Comparison of ENCODE assay signal across 11 mouse cellular contexts in the genomic region with DNA sequence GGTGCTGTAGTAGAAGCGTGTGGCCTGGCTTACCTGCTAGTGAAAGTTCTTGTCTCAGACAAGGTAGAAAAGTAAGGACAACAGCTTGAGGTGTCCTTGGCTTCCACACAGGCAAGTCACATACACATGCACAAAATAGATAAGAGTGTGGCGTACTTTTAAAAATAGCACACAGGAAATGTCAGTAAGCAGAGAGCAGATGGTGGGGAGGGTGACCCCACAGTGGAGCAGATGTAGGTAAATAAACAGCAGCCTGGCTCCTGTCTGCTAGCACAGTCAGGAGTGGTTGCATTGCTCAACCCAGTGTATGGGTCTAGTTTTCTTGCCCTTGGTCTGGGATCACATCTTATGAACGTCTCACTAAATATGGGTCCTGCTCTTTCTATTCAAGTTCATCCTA. TPM values are rescaled to one million over a fixed set of nuclear protein-coding genes. Genes with fewer than 3 reads are reported as not detected.
DNase-seq lines count a peak whose midpoint lies in the region; ATAC-seq lines count a peak whose summit lies in the region.
"Had no signal": no experiment of that assay in that cellular context is flagged by ENCODE, and none has a peak within 500 bp of the region (broad histone marks: within the 10 kb centered on the region; RNA-seq: fewer than 3 reads in every experiment).

No protein-coding gene starts in this region.

- H3K4me3 ChIP-seq in megakaryocyte, embryonic 14.5 days (replicated peaks), result peak overlapping the region; percentile 84
- H3K4me3 ChIP-seq: erythroblast, embryonic 14.5 days had no signal

- H3K9me3 ChIP-seq in megakaryocyte, embryonic 14.5 days, result no peaks in the 10 kb centered on the region

- peaks cover 94% of the 10 kb centered on the region for H3K36me3 ChIP-seq in megakaryocyte, embryonic 14.5 days (replicated peaks; ENCODE audit: low read length)

- peaks cover 72% of the 10 kb centered on the region for H3K4me1 ChIP-seq in megakaryocyte, embryonic 14.5 days

- no peaks in the 10 kb centered on the region for H3K27me3 ChIP-seq in megakaryocyte, embryonic 14.5 days (replicated peaks)

- no peak for ATAC-seq in megakaryocyte, adult 5-6 weeks (ENCODE audit: poor library complexity, severe bottlenecking)
- ATAC-seq in granulocyte monocyte progenitor cell, adult 5-6 weeks (replicated peaks; ENCODE audit: poor library complexity, severe bottlenecking), result 0 out of 2 replicates have a peak, but pooled peaks have one; percentile 23

- peak; percentile 23 for DNase-seq in liver
- peak; percentile 24 to 56 for DNase-seq in thymus, postnatal 36 days
- DNase-seq in frontal cortex, postnatal 10 days (ENCODE audit: low spot score in 2 of 2), result no peak
- DNase-seq in kidney, postnatal 25 days, result no peak
- DNase-seq: adrenal gland, postnatal 14 days; cerebellum, adult 2 months; left cerebral cortex, postnatal 4 days had no signal

RNA-seq across cellular contexts. Expression of gene Spata2, which starts 17.8 kb away (rescaled TPM):
- polyA plus RNA-seq in megakaryocyte, embryonic 14.5 days (2012; ENCODE audit: insufficient read depth, low replicate concordance), result 10.0 and 23.7 TPM in 2 replicates
- 9.0 and 11.3 TPM in 2 replicates for total RNA-seq in megakaryocyte, adult 5-6 weeks (2015)
- total RNA-seq in megakaryocyte, adult 5-6 weeks (2017), result 6.3 and 10.3 TPM in 2 replicates
- total RNA-seq in granulocyte monocyte progenitor cell, adult 5-6 weeks (2014; fragmentation: Nextera tagmentation), result 11.5 and 24.7 TPM in 2 replicates
- total RNA-seq in granulocyte monocyte progenitor cell, adult 5-6 weeks (2017), result 7.4 and 8.1 TPM in 2 replicates

RNA-seq across cellular contexts. Expression of gene Rnf114, which starts 18.0 kb away (rescaled TPM):
- polyA plus RNA-seq in megakaryocyte, embryonic 14.5 days (2012; ENCODE audit: insufficient read depth, low replicate concordance), result 4.0 and 26.3 TPM in 2 replicates
- total RNA-seq in megakaryocyte, adult 5-6 weeks (2015), result 59.7 and 61.7 TPM in 2 replicates
- total RNA-seq in megakaryocyte, adult 5-6 weeks (2017), result 36.3 and 37.8 TPM in 2 replicates
- 39.8 and 49.3 TPM in 2 replicates for total RNA-seq in granulocyte monocyte progenitor cell, adult 5-6 weeks (2014; fragmentation: Nextera tagmentation)
- 24.3 and 25.7 TPM in 2 replicates for total RNA-seq in granulocyte monocyte progenitor cell, adult 5-6 weeks (2017)

RNA-seq across cellular contexts. Expression of gene Snai1, which starts 27.5 kb away (rescaled TPM):
- polyA plus RNA-seq in megakaryocyte, embryonic 14.5 days (2012; ENCODE audit: insufficient read depth, low replicate concordance), result 1.4 and 5.0 TPM in 2 replicates
- 0.40 and 1.8 TPM in 2 replicates for total RNA-seq in megakaryocyte, adult 5-6 weeks (2015)
- 0.40 TPM in 1 of 2 replicates, not detected in the other for total RNA-seq in megakaryocyte, adult 5-6 weeks (2017)
- not detected in 2 replicates for total RNA-seq in granulocyte monocyte progenitor cell, adult 5-6 weeks (2014; fragmentation: Nextera tagmentation)
- not detected in 2 replicates for total RNA-seq in granulocyte monocyte progenitor cell, adult 5-6 weeks (2017)
- polyA plus RNA-seq: erythroblast, embryonic 14.5 days had no signal

Comparison
In these comparisons a context has a peak if more than half of its experiments do, and no peak if none do; other contexts are left out.
1. DNase-seq: peak in liver (single experiment) and thymus, postnatal 36 days (2 of 2); none in frontal cortex, postnatal 10 days (0 of 2) and kidney, postnatal 25 days (0 of 2).